Mouse (Mus musculus): ENCODE data around the gene Zfp128.
"Not testable (repeated sequence)": the region's sequence is repeated elsewhere in the genome, so short reads cannot be mapped to it uniquely, and the experiment has no call there.

Zfp128 gene

GRCm38 (mm10) chr7:12880911-12881660 lies at the start of gene Zfp128:
Zfp128 (plus strand) TSS chr7:12881177.
- peak; percentile 96 for DNase-seq

- peak; percentile 93 for DNase-seq
These were observed 46.5 kb upstream of the Zfp128 start, which contains the start of gene Zfp110 for GRCm38 (mm10) chr7:12834162-12835120. Zfp110 (plus strand) TSS chr7:12834761.

GRCm38 (mm10) chr7:12835193-12835671 lies 45.7 kb upstream of the Zfp128 start:
- DNase-seq = peak; percentile 68

- no peak for DNase-seq
These were observed 45.2 kb upstream of the Zfp128 start for GRCm38 (mm10) chr7:12835779-12836178.

- DNase-seq = peak; percentile 49
These were observed 6.7 kb upstream of the Zfp128 start for GRCm38 (mm10) chr7:12874301-12874700.

- DNase-seq = no peak
These were observed 941 bp upstream of the Zfp128 start for GRCm38 (mm10) chr7:12880036-12880435.

- DNase-seq = not testable (repeated sequence)
These were observed 480 bp upstream of the Zfp128 start for GRCm38 (mm10) chr7:12880497-12880896.

- no peak for DNase-seq
These were observed 5.7 kb downstream of the Zfp128 start for GRCm38 (mm10) chr7:12886563-12887266.

- DNase-seq = no peak
These were observed 6.6 kb downstream of the Zfp128 start for GRCm38 (mm10) chr7:12887585-12887984.

GRCm38 (mm10) chr7:12890928-12891327 lies 10.0 kb downstream of the Zfp128 start:
- no peak for DNase-seq

GRCm38 (mm10) chr7:12891334-12891733 lies 10.4 kb downstream of the Zfp128 start:
- no peak for DNase-seq

GRCm38 (mm10) chr7:12897655-12898410 lies 16.9 kb downstream of the Zfp128 start, which contains the start of gene Zscan22:
Zscan22 (plus strand) TSS chr7:12897815.
- DNase-seq = peak; percentile 96

- no peak for DNase-seq
These were observed 20.5 kb downstream of the Zfp128 start for GRCm38 (mm10) chr7:12901517-12901916.

GRCm38 (mm10) chr7:12903623-12904022 lies 22.6 kb downstream of the Zfp128 start:
- DNase-seq = no peak

GRCm38 (mm10) chr7:12905146-12905545 lies 24.2 kb downstream of the Zfp128 start:
- DNase-seq = no peak

GRCm38 (mm10) chr7:12909498-12909962 lies 28.6 kb downstream of the Zfp128 start:
- peak; percentile 86 for DNase-seq

- DNase-seq = peak; percentile 65
These were observed 29.2 kb downstream of the Zfp128 start for GRCm38 (mm10) chr7:12910181-12910668.

- peak; percentile 25 for DNase-seq
These were observed 32.6 kb downstream of the Zfp128 start for GRCm38 (mm10) chr7:12913556-12913955.

GRCm38 (mm10) chr7:12920495-12920894 lies 39.5 kb downstream of the Zfp128 start:
- not testable (repeated sequence) for DNase-seq

- DNase-seq = no peak
These were observed 40.3 kb downstream of the Zfp128 start for GRCm38 (mm10) chr7:12921318-12921704.

GRCm38 (mm10) chr7:12921705-12922465 lies 40.9 kb downstream of the Zfp128 start, which contains the start of gene Rps5:
Rps5 (plus strand) TSS chr7:12922290.
- DNase-seq = peak; percentile 99

Measured in lung, postnatal 10 days (tissue).